Mouse (Mus musculus) liver, embryonic 13.5 days (tissue): ENCODE measurements around the gene Gm11444. TPM values are rescaled to one million over a fixed set of nuclear protein-coding genes. Genes with fewer than 3 reads are reported as not detected.

Experiments
- ATAC-seq: fragments of 200-750 bp; cut with Nextera tagmentation; 2 replicates; pipeline ENCODE4 v1.8.0; 2017; ENCODE audit warnings: low read depth, mild to moderate bottlenecking, moderate number of reproducible peaks, moderate library complexity
- DNase-seq: peaks from one replicate; pipeline ENCODE4 v3.0.0; 2022
- H3K27ac ChIP-seq: fragments of 300-500 bp; sonication (generic); 2 replicates; pipeline ENCODE4 v1.5.1; 2015; ENCODE audit warnings: moderate library complexity, mild to moderate bottlenecking, inconsistent platforms
- H3K27me3 ChIP-seq: fragments of 300-500 bp; sonication (generic); 2 replicates; pipeline ENCODE4 v1.6.1; 2015; ENCODE audit warnings: mild to moderate bottlenecking, inconsistent platforms
- H3K36me3 ChIP-seq: fragments of 300-500 bp; sonication (generic); 2 replicates; pipeline ENCODE4 v1.6.1; 2015; ENCODE audit warnings: mild to moderate bottlenecking, inconsistent platforms
- H3K4me1 ChIP-seq: fragments of 300-500 bp; sonication (generic); replicated peaks from 2 replicates; pipeline ENCODE4 v1.6.1; 2015; ENCODE audit warnings: inconsistent platforms
- H3K4me2 ChIP-seq: fragments of 300-500 bp; sonication (generic); 2 replicates; pipeline ENCODE4 v1.6.1; 2015; ENCODE audit warnings: inconsistent platforms, mild to moderate bottlenecking, moderate library complexity
- H3K4me3 ChIP-seq: fragments of 300-500 bp; sonication (generic); replicated peaks from 2 replicates; pipeline ENCODE4 v1.5.1; 2015; ENCODE audit warnings: mild to moderate bottlenecking, inconsistent platforms
- H3K9ac ChIP-seq: fragments of 300-500 bp; sonication (generic); 2 replicates; pipeline ENCODE4 v1.6.1; 2015; ENCODE audit warnings: mild to moderate bottlenecking, inconsistent platforms
- H3K9me3 ChIP-seq: fragments of 300-500 bp; sonication (generic); replicated peaks from 2 replicates; pipeline ENCODE4 v1.6.1; 2016; ENCODE audit warnings: inconsistent platforms
- WGBS: fragments of 180-500 bp; shearing (Covaris S2); methylation state at CpG from one replicate; pipeline ENCODE4 v1.1.7; 2015; ENCODE audit not compliant: insufficient replicate concordance; 5-methylcytosine and 5-hydroxymethylcytosine counted together
- polyA plus RNA-seq: library from polyadenylated mRNA; unstranded; fragments of >200 nt; fragmentation: Nextera tagmentation; extraction: Ambion mirVana; gene quantifications from 2 replicates; pipeline ENCODE4 v1.2.1, GENCODE M21; 2015

Gene Gm11444
- polyA plus RNA-seq, 1 experiment from 2014 or later = not detected

DNA sequence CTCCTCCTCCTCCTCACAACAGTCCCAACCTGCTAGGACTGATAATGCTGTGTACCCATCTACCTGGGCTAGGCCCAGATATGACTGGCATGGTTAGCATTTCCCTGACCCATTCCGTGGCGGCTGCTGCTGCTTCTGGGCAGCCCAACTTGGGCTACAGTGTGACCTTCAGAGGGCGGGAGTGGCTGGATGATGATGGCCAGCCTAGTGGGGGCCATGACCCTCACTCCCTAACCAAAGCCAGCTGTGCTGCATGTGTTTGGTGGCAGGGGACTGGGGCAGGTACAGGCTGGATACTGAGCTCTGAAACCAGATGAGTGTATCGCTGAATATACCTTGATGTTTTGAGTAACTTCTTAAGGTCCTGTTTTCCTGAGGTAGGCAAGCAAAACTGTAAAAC, 26.3 kb downstream of the Gm11444 start:
- no peak for ATAC-seq
- no peak overlapping the region for H3K9ac ChIP-seq
- no peaks in the 10 kb centered on the region for H3K36me3 ChIP-seq
- no peak overlapping the region for H3K27ac ChIP-seq
- no peak overlapping the region for H3K4me3 ChIP-seq
- 77% methylated on average over 4 of the region's 4 CpGs for WGBS
- no peaks in the 10 kb centered on the region for H3K9me3 ChIP-seq
- H3K4me1 ChIP-seq = peaks cover 46% of the 10 kb centered on the region
- no peak for DNase-seq
- no peak overlapping the region for H3K4me2 ChIP-seq
- peaks cover 71% of the 10 kb centered on the region for H3K27me3 ChIP-seq

DNA sequence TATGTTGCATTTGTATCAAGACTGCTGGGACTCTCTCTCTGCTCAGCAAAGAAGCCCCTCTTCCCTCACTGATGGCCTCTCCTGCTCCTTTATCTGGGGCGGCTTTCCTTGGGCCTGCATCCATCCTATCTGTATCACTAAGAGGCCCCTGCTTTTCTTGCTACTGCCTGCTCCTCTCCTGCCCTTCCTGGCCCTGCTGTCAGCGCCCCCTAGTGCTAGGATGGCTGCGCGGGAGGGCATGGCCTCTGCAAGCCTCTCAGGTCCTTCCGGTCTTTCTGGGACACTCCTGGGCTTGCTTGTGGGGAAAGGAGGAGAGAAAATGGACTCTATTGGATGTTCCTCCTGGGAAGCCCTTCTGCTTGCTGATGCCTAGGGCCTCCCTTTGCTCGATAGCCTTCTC, 27.0 kb downstream of the Gm11444 start:
- H3K4me1 ChIP-seq = peaks cover 47% of the 10 kb centered on the region
- peaks cover 69% of the 10 kb centered on the region for H3K27me3 ChIP-seq

DNA sequence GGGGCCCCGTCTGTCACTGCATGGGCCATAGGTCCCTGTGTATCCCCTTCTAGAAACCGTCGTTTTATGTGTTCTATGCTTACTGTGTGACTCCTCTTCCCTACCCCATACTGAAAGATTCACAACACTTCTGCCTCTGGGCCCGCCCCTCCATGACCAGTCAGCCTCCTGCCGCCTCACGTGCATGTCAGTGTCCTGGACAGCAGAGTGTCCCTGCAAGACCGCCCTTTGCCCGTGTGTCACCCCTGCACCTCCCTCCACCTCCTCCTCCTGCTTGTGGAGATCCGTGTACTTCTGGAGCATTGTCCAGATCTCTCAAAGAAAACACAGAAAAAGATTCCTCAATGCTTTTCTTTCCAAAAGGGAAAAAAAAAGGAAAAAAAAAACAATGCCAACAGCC, 28.5 kb downstream of the Gm11444 start:
- peaks cover 37% of the 10 kb centered on the region for H3K4me1 ChIP-seq
- no peak for DNase-seq
- H3K4me3 ChIP-seq = no peak overlapping the region
- no peaks in the 10 kb centered on the region for H3K36me3 ChIP-seq
- WGBS = 80% methylated on average over 9 of the region's 9 CpGs
- no peaks in the 10 kb centered on the region for H3K9me3 ChIP-seq
- no peak overlapping the region; the same call in 1 of the 2 replicates for H3K27ac ChIP-seq
- H3K9ac ChIP-seq = no peak overlapping the region
- H3K27me3 ChIP-seq = peaks cover 62% of the 10 kb centered on the region
- no peak for ATAC-seq
- H3K4me2 ChIP-seq = no peak overlapping the region

More for the DNA sequence above, 27.0 kb downstream of the Gm11444 start:
- Histone ChIP-seq H3K36me3 (no peaks in the 10 kb centered on the region), H3K9me3 (no peaks in the 10 kb centered on the region), H3K9ac (peak overlapping the region; percentile 22; the same call in 1 of the 2 replicates), H3K4me3 (no peak overlapping the region), H3K27ac (no peak overlapping the region), H3K4me2 (no peak overlapping the region)
- peak; percentile 75 for DNase-seq
- 8% methylated on average over 6 of the region's 6 CpGs for WGBS
- ATAC-seq = peak; percentile 76

DNA sequence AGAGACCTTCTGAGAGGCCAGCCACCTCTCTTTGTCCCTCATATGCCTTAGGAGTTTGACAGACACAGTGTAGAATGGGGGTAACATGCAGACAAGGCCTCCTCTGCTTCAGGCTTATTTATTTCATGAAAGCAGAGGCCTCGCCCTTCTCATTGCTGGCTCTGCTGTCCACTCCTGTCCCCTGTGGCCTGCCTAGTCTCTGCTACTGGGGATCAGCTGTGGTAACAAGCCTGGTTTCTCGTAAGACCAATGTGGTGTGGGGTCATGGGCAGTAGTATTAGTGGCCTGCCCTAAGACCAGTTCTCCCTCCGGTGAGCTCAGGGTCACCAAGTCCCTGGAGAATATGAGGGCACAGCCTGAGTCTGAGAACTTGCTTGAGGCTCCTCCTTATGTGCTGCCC, 29.2 kb downstream of the Gm11444 start:
- WGBS = 67% methylated on average over 3 of the region's 3 CpGs
- peaks cover 30% of the 10 kb centered on the region for H3K4me1 ChIP-seq
- peaks cover 56% of the 10 kb centered on the region for H3K27me3 ChIP-seq
- H3K36me3 ChIP-seq = no peaks in the 10 kb centered on the region
- H3K4me3 ChIP-seq = no peak overlapping the region
- H3K9me3 ChIP-seq = no peaks in the 10 kb centered on the region
- H3K27ac ChIP-seq = no peak overlapping the region
- H3K4me2 ChIP-seq = no peak overlapping the region
- ATAC-seq (no peak), DNase-seq (no peak)
- H3K9ac ChIP-seq = no peak overlapping the region

DNA sequence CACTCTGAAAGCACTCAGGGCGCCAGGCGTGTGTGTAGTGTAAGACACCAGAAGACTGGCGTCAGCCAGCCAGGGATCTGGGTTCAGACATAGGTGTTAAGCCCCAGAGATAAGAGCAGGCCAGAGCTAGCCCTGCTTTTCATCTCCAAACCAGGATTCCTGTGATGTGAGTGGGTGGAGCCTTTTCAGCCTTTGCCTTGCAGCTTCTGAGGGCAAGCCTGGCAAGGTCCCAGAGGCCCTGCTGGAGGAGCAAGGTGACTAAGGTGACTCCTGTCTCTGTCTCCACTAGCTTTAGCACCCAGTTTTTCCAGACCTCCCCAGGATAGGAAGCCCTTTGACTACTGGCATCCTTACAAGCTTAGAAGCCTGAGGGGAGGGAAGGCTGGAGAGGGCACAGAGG, 31.7 kb downstream of the Gm11444 start:
- 56% methylated on average over 3 of the region's 3 CpGs for WGBS
- Histone ChIP-seq H3K4me2 (no peak overlapping the region), H3K27ac (no peak overlapping the region), H3K4me1 (peaks cover 26% of the 10 kb centered on the region), H3K9me3 (no peaks in the 10 kb centered on the region), H3K36me3 (no peaks in the 10 kb centered on the region), H3K4me3 (no peak overlapping the region), H3K27me3 (peaks cover 39% of the 10 kb centered on the region), H3K9ac (no peak overlapping the region)
- peak; percentile 32; the same call in 1 of the 2 replicates for ATAC-seq
- DNase-seq = no peak

DNA sequence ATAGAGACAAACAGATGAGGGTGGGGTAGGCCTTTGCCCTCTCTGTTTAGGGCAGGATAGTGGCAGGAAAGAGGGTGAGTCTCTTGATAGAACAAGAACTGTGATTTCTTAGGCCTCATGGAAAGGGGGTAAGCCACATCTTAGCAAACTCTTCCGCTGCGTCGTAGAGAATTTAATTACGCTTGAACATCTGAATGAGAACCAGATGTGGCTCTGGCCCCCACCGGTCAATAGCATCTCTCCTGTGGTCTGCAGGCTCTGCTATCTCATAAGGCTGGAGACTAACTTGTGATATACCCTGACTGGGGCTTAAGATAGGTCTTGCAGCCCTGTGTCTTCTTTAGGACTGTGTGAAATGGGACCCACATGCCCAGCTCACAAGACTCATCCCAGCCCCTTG, 33.7 kb downstream of the Gm11444 start:
- H3K4me1 ChIP-seq = peaks cover 27% of the 10 kb centered on the region
- 84% methylated on average over 5 of the region's 5 CpGs for WGBS
- no peak overlapping the region for H3K4me2 ChIP-seq
- no peaks in the 10 kb centered on the region for H3K36me3 ChIP-seq
- no peak overlapping the region for H3K4me3 ChIP-seq
- DNase-seq (no peak), ATAC-seq (no peak)
- H3K9ac ChIP-seq = no peak overlapping the region
- H3K27me3 ChIP-seq = peaks cover 39% of the 10 kb centered on the region
- H3K9me3 ChIP-seq = no peaks in the 10 kb centered on the region
- no peak overlapping the region for H3K27ac ChIP-seq

DNA sequence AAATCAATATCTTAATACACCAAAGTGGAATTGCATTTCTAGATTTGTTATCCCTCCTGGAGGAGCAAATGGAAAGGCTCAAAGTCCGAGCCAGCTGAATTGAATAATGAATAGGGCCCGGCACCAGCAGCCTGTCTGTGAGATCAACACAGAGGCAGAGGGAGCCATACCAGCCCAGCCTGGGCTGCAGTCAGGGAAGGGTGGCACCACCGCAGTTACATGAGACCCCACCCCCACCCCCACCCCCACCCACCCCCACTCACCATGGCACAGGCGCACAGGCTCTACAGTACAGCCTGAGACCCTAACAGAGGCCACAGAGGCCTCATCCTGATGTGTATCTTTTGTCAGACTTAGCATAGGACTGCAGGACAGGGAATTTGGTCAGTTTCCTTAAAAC, 35.5 kb downstream of the Gm11444 start:
- Histone ChIP-seq H3K4me1 (peaks cover 33% of the 10 kb centered on the region), H3K36me3 (no peaks in the 10 kb centered on the region), H3K9ac (no peak overlapping the region), H3K4me2 (no peak overlapping the region), H3K9me3 (no peaks in the 10 kb centered on the region), H3K4me3 (no peak overlapping the region), H3K27me3 (peaks cover 25% of the 10 kb centered on the region), H3K27ac (no peak overlapping the region)
- no peak for ATAC-seq
- WGBS = 58% methylated on average over 4 of the region's 4 CpGs
- DNase-seq = no peak

DNA sequence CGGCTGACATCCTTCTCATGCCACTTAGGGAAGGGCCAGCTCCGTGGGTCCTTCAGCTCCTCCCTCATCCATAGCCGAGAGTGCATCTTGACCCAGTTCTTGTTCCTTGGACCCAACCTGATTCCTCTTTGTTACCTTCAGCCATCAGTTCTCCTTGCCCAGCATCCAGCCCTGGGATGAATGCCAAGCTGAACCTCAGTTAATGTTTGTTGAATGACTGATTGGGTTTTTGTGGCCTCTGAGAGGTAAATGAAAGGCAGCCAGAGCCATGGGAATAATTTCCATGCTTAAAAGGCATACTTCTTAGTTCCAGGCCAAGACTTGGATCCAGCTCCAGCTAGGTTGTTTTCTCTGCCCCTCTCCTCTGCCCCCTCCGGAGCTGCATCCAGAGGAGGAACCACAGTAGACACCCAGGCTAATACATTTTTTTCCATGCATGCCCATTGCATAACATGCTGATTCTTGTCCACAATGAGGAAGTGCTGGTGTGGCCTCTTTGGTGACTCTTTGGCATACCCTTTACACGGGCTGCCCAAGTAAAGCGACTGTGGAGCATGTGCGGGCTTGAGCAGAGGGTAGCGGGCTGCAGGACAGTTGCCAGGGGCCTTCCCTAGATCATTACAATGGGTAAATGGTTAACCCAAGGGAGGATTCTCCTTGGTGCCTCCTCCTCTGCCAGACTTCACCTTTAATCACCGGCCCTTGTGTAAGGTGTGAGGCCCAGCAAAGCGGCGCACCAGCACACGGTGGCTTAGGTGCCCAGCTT, 37.7 kb downstream of the Gm11444 start:
- Histone ChIP-seq H3K4me1 (peaks cover 24% of the 10 kb centered on the region), H3K9me3 (no peaks in the 10 kb centered on the region), H3K4me2 (no peak overlapping the region), H3K36me3 (no peaks in the 10 kb centered on the region), H3K27ac (no peak overlapping the region), H3K4me3 (no peak overlapping the region), H3K9ac (no peak overlapping the region), H3K27me3 (peaks cover 10% of the 10 kb centered on the region)
- ATAC-seq (no peak), DNase-seq (no peak)
- WGBS = 71% methylated on average over 12 of the region's 12 CpGs

DNA sequence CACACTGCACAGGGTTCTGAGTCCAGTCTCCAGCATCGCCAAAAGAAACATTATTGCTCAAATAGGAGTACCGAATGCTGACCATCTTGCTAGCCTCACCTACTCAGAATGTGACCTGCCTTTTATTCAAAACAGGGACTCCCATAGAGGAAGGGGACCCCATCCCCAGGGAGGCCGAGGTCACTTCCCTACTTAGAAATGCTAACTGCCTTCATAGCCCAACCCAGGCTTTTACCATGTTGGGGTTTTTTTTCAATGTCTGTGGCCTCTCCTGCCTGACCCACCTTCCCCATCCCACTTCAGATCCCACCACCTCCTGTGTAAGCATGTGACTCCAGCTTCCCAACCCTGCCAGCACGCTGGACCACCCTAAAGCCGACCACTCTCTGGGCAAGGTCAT, 38.5 kb downstream of the Gm11444 start:
- Histone ChIP-seq H3K27me3 (peaks cover 9% of the 10 kb centered on the region), H3K9ac (no peak overlapping the region), H3K27ac (no peak overlapping the region), H3K4me1 (peaks cover 24% of the 10 kb centered on the region), H3K4me2 (no peak overlapping the region), H3K9me3 (no peaks in the 10 kb centered on the region), H3K36me3 (no peaks in the 10 kb centered on the region), H3K4me3 (no peak overlapping the region)
- WGBS = 77% methylated on average over 5 of the region's 5 CpGs
- DNase-seq = no peak
- ATAC-seq = no peak

DNA sequence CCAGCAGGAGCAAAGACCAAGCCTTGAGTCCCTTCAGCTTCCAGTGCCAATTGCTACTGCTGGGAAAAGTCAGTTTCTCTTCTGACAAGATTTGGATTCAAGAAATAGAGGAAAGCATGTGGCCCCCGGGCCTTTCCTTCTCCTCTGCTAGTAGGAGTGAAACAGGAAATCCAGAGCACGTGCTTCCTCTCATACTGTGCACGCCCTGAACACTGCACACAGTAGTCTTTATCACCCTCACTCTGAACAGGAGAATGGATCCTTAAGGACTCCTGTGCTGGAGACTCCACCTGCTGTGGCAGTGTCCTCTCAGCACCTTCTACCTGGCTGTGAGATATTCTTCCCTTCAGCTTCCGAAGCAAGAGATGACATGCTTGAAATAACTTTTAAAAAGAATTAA, 38.9 kb downstream of the Gm11444 start:
- H3K4me2 ChIP-seq = no peak overlapping the region
- no peak overlapping the region for H3K27ac ChIP-seq
- no peaks in the 10 kb centered on the region for H3K36me3 ChIP-seq
- H3K9me3 ChIP-seq = no peaks in the 10 kb centered on the region
- peaks cover 25% of the 10 kb centered on the region for H3K4me1 ChIP-seq
- H3K4me3 ChIP-seq = no peak overlapping the region
- H3K27me3 ChIP-seq = peaks cover 9% of the 10 kb centered on the region
- H3K9ac ChIP-seq = no peak overlapping the region
- no peak for DNase-seq
- ATAC-seq = no peak
- 28% methylated on average over 4 of the region's 4 CpGs for WGBS

DNA sequence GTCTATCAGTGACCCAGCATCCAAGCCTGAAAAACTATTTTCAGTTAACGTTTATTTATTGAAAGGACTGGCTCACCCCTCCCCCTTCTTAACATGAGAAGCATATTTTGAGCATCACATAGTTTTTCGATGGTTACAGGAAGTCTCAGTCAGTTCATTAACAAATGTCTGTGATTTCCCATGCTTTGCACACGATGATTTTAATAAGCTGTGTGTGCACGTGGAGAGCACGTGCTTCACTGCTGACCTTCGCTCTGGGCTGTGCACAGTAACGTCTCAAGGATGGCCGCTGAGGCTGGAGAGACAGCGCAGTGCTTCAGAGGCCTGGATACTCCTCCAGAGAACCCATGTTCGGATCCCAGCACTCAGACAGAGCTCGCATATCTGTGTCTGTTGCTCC, 42.8 kb downstream of the Gm11444 start:
- H3K36me3 ChIP-seq = no peaks in the 10 kb centered on the region
- H3K9me3 ChIP-seq = no peaks in the 10 kb centered on the region
- H3K27me3 ChIP-seq = no peaks in the 10 kb centered on the region; the same call in 1 of the 2 replicates
- H3K9ac ChIP-seq = no peak overlapping the region
- peaks cover 50% of the 10 kb centered on the region for H3K4me1 ChIP-seq
- H3K27ac ChIP-seq = no peak overlapping the region
- ATAC-seq = no peak
- no peak overlapping the region for H3K4me2 ChIP-seq
- WGBS = 78% methylated on average over 11 of the region's 11 CpGs
- no peak overlapping the region for H3K4me3 ChIP-seq
- DNase-seq = no peak

DNA sequence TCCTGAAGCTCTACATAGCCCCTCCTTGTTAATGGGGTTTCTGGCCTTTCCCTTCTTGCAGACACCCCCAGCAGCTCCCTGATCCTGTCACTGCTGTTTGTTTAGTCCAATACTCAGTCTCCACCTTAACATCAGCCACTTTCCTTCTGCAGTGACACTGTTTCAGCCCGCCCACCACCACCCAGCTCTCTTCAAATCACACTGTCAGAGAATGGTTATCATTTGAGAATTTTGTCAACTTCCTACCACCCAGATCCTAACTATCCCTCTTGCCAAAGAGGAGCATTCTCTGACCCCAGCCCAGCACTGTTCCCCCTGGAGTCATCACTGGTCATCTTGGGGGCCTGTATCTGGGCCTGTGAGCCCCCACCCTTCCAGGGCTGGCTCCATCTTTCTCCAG, 44.4 kb downstream of the Gm11444 start:
- DNase-seq (no peak), ATAC-seq (no peak)
- peaks cover 7% of the 10 kb centered on the region for H3K27me3 ChIP-seq
- H3K4me1 ChIP-seq = peaks cover 53% of the 10 kb centered on the region
- no peak overlapping the region for H3K4me3 ChIP-seq
- no peaks in the 10 kb centered on the region for H3K36me3 ChIP-seq
- peak overlapping the region; percentile 28; the same call in 1 of the 2 replicates for H3K9ac ChIP-seq
- peak overlapping the region; percentile 98 for H3K27ac ChIP-seq
- whole genome bisulfite sequencing = 59% methylated on average over 1 of the region's 1 CpGs
- H3K9me3 ChIP-seq = no peaks in the 10 kb centered on the region
- no peak overlapping the region for H3K4me2 ChIP-seq
